Mouse (Mus musculus) hindbrain, embryonic 14.5 days (tissue): ENCODE measurements at regions not wholly inside any gene's neighbourhood (a gene's known extent, or its start where the extent isn't known, plus 50 kb on each side); places are given as distances from the start of the nearest gene placed in this dataset.

Source experiments
- ATAC-seq: fragments of 200-750 bp; cut with Nextera tagmentation; 2 replicates; pipeline ENCODE4 v1.8.0; 2017; ENCODE audit warnings: moderate number of reproducible peaks, mild to moderate bottlenecking, moderate TSS enrichment, moderate library complexity; ENCODE audit not compliant: low FRiP score
- DNase-seq: peaks from one replicate; pipeline ENCODE4 v3.0.0-alpha.2; 2015; ENCODE audit warnings: low spot score
- H3K27ac ChIP-seq: fragments of 300-500 bp; sonication (generic); 2 replicates; pipeline ENCODE4 v1.5.1; 2014; ENCODE audit warnings: mild to moderate bottlenecking, moderate library complexity
- H3K27me3 ChIP-seq: fragments of 300-500 bp; sonication (generic); 2 replicates; pipeline ENCODE4 v1.6.1; 2014; ENCODE audit warnings: mild to moderate bottlenecking, low read length, mixed read lengths; ENCODE audit not compliant: control insufficient read depth, insufficient read depth
- H3K36me3 ChIP-seq: fragments of 300-500 bp; sonication (generic); replicated peaks from 2 replicates; pipeline ENCODE4 v1.6.1; 2014; ENCODE audit not compliant: control insufficient read depth, insufficient read depth
- H3K4me1 ChIP-seq: fragments of 300-500 bp; sonication (generic); replicated peaks from 2 replicates; pipeline ENCODE4 v1.6.1; 2014; ENCODE audit warnings: antibody characterized with exemption, low read length, mixed read lengths; ENCODE audit not compliant: control insufficient read depth, insufficient read depth
- H3K4me2 ChIP-seq: fragments of 300-500 bp; sonication (generic); replicated peaks from 2 replicates; pipeline ENCODE4 v1.6.1; 2014; ENCODE audit warnings: mild to moderate bottlenecking, moderate library complexity
- H3K4me3 ChIP-seq: fragments of 300-500 bp; sonication (generic); replicated peaks from 2 replicates; pipeline ENCODE4 v1.5.1; 2014; ENCODE audit warnings: mild to moderate bottlenecking, low read length
- H3K9ac ChIP-seq: fragments of 300-500 bp; sonication (generic); 2 replicates; pipeline ENCODE4 v1.6.1; 2014
- H3K9me3 ChIP-seq: fragments of 300-500 bp; sonication (generic); 2 replicates; pipeline ENCODE4 v1.6.1; 2016; ENCODE audit warnings: low read length; ENCODE audit not compliant: control insufficient read depth
- WGBS: fragments of 180-500 bp; shearing (Covaris S2); extraction: QIAGEN DNeasy Blood & Tissue Kit; methylation state at CpG from one replicate; pipeline ENCODE4 v1.1.7; 2014; 5-methylcytosine and 5-hydroxymethylcytosine counted together

DNA sequence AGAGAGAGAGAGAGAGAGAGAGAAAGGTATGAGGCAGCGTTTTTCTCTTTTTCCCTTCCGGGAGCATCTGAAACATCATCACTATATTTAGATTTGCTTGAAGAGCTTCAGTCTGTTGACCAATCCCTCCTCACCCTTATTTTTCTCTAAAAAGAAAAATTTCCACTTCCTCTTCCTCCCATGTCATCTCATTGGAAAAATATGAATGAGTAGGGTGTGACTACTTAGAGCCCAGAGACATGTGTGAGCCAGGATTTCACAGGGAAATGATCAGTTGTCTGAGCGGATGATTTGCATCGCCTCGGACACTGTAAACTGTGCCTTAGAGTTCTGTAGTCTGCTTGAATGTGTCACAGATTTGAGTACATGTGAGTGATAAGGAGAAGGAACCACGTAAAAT, 111.3 kb upstream of the Ptger4 start:
- no peak for DNase-seq
- Histone ChIP-seq H3K4me3 (no peak overlapping the region), H3K27me3 (no peaks in the 10 kb centered on the region), H3K9ac (no peak overlapping the region), H3K9me3 (no peaks in the 10 kb centered on the region), H3K36me3 (no peaks in the 10 kb centered on the region), H3K4me2 (no peak overlapping the region), H3K4me1 (no peaks in the 10 kb centered on the region), H3K27ac (no peak overlapping the region)
- 96% methylated on average over 6 of the region's 6 CpGs for WGBS
- ATAC-seq: no peak

- Histone ChIP-seq H3K27ac (no peak overlapping the region), H3K4me1 (no peaks in the 10 kb centered on the region), H3K9ac (no peak overlapping the region), H3K27me3 (no peaks in the 10 kb centered on the region), H3K4me3 (no peak overlapping the region), H3K9me3 (no peaks in the 10 kb centered on the region), H3K4me2 (no peak overlapping the region), H3K36me3 (no peaks in the 10 kb centered on the region)
- DNase-seq (no peak), ATAC-seq (no peak)
- WGBS: 67% methylated on average over 7 of the region's 7 CpGs
Observed at GRCm38 (mm10) chr15:5354328-5354727, 110.3 kb upstream of the Ptger4 start.

- H3K9me3 ChIP-seq: no peaks in the 10 kb centered on the region
- no peaks in the 10 kb centered on the region for H3K36me3 ChIP-seq
- no peak overlapping the region for H3K4me3 ChIP-seq
- DNase-seq (no peak), ATAC-seq (no peak)
- no peaks in the 10 kb centered on the region for H3K27me3 ChIP-seq
- no peak overlapping the region for H3K4me2 ChIP-seq
- H3K4me1 ChIP-seq: no peaks in the 10 kb centered on the region
- 86% methylated on average over 4 of the region's 4 CpGs for WGBS
- H3K9ac ChIP-seq: no peak overlapping the region
- no peak overlapping the region for H3K27ac ChIP-seq
Observed at GRCm38 (mm10) chr15:5348881-5349280, 104.9 kb upstream of the Ptger4 start.

DNA sequence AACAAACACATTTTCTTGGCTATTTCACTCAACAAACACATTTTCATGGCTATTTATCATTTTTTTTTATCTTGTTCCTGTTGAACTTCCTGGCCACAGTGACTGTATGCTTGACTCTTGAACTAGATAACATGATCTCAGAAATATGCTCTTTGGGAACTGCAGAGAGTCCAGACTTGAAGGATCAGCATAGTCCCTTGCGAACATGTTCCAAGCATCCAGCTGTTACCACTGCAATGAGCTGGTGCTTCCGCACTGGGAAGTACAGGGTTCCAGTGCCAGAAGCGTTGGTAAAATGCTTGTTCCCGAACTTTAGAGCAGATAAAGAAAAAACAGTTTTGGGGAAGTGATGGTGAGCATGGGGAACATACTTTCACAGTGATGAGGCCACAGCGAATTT, 103.7 kb upstream of the Ptger4 start:
- no peaks in the 10 kb centered on the region for H3K36me3 ChIP-seq
- ATAC-seq (no peak), DNase-seq (no peak)
- 89% methylated on average over 5 of the region's 5 CpGs for WGBS
- H3K9me3 ChIP-seq: no peaks in the 10 kb centered on the region
- no peaks in the 10 kb centered on the region for H3K4me1 ChIP-seq
- H3K4me3 ChIP-seq: no peak overlapping the region
- H3K9ac ChIP-seq: no peak overlapping the region
- H3K27me3 ChIP-seq: no peaks in the 10 kb centered on the region
- H3K4me2 ChIP-seq: no peak overlapping the region
- H3K27ac ChIP-seq: no peak overlapping the region

DNA sequence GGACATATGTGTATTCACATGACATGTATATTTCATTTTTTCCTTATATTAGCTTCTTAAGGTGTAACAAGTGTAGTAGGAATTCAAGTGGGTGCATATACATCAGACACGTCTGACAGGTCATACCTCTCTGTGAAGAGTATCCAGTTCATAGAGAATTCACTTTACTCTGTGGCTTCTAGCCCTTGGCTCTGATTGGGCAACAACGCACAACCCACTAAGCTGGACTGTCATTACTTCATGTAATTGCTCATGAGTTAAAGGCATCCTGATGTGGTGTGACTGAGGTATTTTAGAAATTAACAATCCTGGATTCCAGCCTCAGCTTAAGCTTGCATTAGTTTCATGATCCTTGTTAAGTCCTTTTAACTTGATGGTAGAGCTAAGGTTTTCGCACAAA, 103.0 kb upstream of the Ptger4 start:
- 95% methylated on average over 3 of the region's 3 CpGs for WGBS
- no peaks in the 10 kb centered on the region for H3K36me3 ChIP-seq
- no peak for ATAC-seq

DNA sequence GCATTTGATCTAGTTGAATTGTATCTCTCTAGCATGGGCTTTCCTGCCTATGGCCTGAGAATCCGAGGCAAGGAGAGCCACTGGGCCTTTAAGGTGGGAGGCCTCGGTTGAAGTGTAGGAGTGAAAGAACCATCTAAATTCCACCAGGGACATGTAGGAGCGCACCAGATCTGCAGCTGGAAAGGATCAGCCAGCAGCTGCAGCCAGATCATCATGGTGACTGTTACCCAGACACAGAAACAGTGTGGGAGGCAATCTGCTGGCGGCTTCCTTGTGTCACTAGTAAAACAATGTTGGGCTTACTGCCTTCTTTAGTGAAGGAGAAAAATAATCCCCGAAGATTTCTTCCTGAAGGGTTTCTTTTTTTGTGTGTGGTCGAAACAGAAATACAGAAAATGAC, 99.8 kb upstream of the Ptger4 start:
- Histone ChIP-seq H3K9ac (no peak overlapping the region), H3K27me3 (no peaks in the 10 kb centered on the region), H3K36me3 (no peaks in the 10 kb centered on the region), H3K9me3 (no peaks in the 10 kb centered on the region), H3K27ac (no peak overlapping the region), H3K4me3 (no peak overlapping the region), H3K4me2 (no peak overlapping the region), H3K4me1 (no peaks in the 10 kb centered on the region)
- DNase-seq: no peak
- WGBS: 87% methylated on average over 6 of the region's 6 CpGs
- ATAC-seq: no peak

More for the DNA sequence above, 103.0 kb upstream of the Ptger4 start:
- Histone ChIP-seq H3K4me3 (no peak overlapping the region), H3K9me3 (no peaks in the 10 kb centered on the region), H3K27ac (no peak overlapping the region), H3K9ac (no peak overlapping the region), H3K4me2 (no peak overlapping the region), H3K4me1 (no peaks in the 10 kb centered on the region), H3K27me3 (no peaks in the 10 kb centered on the region)
- no peak for DNase-seq

GRCm38 (mm10) chr15:5335528-5336268, 91.7 kb upstream of the Ptger4 start:
- Histone ChIP-seq H3K36me3 (no peaks in the 10 kb centered on the region), H3K9me3 (peaks cover 6% of the 10 kb centered on the region; the same call in 1 of the 2 replicates), H3K4me2 (no peak overlapping the region), H3K27ac (no peak overlapping the region), H3K27me3 (no peaks in the 10 kb centered on the region), H3K4me3 (no peak overlapping the region), H3K4me1 (no peaks in the 10 kb centered on the region), H3K9ac (no peak overlapping the region)
- WGBS: 64% methylated on average over 6 of the region's 6 CpGs
- no peak for DNase-seq
- ATAC-seq: peak; percentile 46; the same call in 1 of the 2 replicates

DNA sequence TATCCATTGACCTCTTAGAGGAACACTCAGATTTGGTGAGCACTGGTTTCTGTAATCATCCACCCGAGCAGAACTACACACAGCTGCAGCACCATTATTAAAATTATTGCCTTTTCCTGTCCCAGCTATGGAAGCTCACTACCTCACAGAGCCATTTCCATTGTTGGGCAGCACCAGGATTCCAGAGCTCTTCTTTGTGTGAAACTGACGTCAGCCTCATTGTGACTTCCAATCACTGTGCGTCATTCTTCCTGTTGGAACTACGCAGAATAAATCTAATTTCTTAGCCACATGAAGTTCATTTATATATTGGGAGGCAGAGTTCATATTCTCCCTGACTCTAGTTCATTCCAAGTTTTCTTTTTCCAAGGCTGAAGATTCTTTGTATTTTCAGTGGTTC, 83.0 kb upstream of the Ptger4 start:
- no peak overlapping the region for H3K9ac ChIP-seq
- no peaks in the 10 kb centered on the region for H3K4me1 ChIP-seq
- H3K4me2 ChIP-seq: no peak overlapping the region
- H3K36me3 ChIP-seq: no peaks in the 10 kb centered on the region
- no peak overlapping the region for H3K27ac ChIP-seq
- DNase-seq (no peak), ATAC-seq (no peak)
- H3K9me3 ChIP-seq: no peaks in the 10 kb centered on the region
- H3K27me3 ChIP-seq: no peaks in the 10 kb centered on the region
- no peak overlapping the region for H3K4me3 ChIP-seq
- WGBS: 80% methylated on average over 4 of the region's 4 CpGs

- H3K9ac ChIP-seq: no peak overlapping the region
- ATAC-seq (no peak), DNase-seq (no peak)
- no peak overlapping the region for H3K27ac ChIP-seq
- H3K4me2 ChIP-seq: no peak overlapping the region
- H3K9me3 ChIP-seq: no peaks in the 10 kb centered on the region
- no peaks in the 10 kb centered on the region for H3K36me3 ChIP-seq
- H3K27me3 ChIP-seq: no peaks in the 10 kb centered on the region
- no peaks in the 10 kb centered on the region for H3K4me1 ChIP-seq
- H3K4me3 ChIP-seq: no peak overlapping the region
Observed at GRCm38 (mm10) chr15:5321691-5322090, 77.7 kb upstream of the Ptger4 start.

- H3K9ac ChIP-seq: no peak overlapping the region
- no peaks in the 10 kb centered on the region for H3K36me3 ChIP-seq
- H3K4me2 ChIP-seq: no peak overlapping the region
- H3K27ac ChIP-seq: no peak overlapping the region
- WGBS: 84% methylated on average over 6 of the region's 6 CpGs
- DNase-seq: no peak
- ATAC-seq: no peak
- no peaks in the 10 kb centered on the region for H3K4me1 ChIP-seq
- no peaks in the 10 kb centered on the region for H3K9me3 ChIP-seq
- no peak overlapping the region for H3K4me3 ChIP-seq
- no peaks in the 10 kb centered on the region for H3K27me3 ChIP-seq
Observed at GRCm38 (mm10) chr15:5312231-5312630, 68.2 kb upstream of the Ptger4 start.
